Mouse (Mus musculus): ENCODE measurements at regions not wholly inside any gene's neighbourhood (a gene's known extent, or its start where the extent isn't known, plus 50 kb on each side); places are given as distances from the start of the nearest gene placed in this dataset.

DNA sequence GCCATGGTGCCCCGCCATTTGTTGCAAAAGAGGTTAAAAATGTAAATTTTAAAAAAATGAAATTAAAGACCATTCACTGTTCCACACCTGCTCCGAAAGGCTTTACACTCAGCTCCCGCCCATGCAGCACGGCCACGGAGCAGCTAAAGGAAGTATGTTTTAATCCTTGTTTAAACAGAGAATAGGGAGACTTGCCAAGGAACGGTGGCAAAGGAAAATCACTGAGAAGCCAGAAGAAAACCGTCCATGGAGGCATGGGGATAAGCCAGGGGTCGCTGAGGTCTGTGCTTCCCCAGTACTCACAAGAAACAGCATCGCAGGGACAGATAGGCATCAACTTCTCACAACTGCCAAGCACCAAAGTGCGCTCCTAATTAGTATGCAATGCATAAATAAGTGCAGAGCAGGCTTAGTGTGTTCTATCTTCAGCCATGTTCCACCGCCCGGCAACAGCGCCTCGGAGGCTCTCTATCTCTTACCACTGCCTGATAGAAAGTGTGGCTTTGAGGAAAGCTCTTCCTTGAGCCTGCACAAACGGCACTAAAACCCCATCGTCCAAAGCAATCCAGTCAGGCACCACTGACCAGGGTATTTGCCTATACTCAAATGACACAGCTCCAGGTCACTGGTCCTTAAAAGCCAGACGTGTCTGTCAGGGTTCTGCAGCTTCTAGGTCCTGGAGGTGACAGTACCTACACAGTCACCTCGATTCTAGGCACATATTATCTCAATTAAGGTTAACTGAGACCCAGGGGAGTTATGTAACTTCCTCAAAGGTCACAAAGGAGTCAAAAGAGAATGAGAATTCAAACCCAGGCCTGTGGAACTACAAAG, 196.8 kb upstream of the Smim15 start:
- TF ChIP-seq POLR2A (IDR thresholded peaks at IDR 0.05; ENCODE audit: borderline replicate concordance, insufficient read depth, low read length) (no peak), CTCF (IDR thresholded peaks at IDR 0.05; ENCODE audit: borderline replicate concordance, insufficient read depth, low read depth, low read length) (no peak)
- DNase-seq = no peak

DNA sequence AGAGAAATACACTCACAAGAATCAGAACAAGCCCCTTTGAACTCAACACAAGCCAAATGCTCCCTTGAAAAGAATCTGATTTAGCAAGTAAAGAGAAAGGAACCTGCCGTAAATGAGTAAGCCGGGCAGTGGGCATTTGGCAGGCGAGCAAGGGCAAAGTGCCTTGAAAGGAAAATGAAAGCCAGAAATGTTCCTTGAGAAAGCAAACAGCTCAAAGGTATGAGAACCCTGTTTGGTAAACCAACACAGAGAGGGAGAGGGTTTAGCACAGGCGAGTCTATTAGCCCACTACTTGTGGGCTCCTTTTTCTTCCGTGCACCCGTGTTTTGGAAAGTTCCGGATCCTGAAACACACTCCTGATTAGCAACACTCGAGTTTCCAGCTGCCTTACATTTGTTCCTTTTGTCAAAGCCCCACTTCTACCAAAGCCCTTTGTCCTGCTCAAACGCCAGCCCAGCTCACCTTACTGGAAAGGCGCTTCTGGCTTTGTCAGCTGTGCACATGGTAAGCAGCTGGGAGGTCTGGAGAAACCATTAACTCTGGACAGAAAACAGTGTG, 197.5 kb upstream of the Smim15 start:
- no peak overlapping the region for H3K27ac ChIP-seq (ENCODE audit: insufficient read depth, low read length)
- no peak for DNase-seq
- 42% methylated on average over 10 of the region's 10 CpGs for WGBS
- H3K4me3 ChIP-seq (replicated peaks; ENCODE audit: insufficient read depth, low read depth, low read length) = no peak overlapping the region
- no peaks in the 10 kb centered on the region for H3K27me3 ChIP-seq (ENCODE audit: control insufficient read depth, insufficient read depth, low read length)
- TF ChIP-seq POLR2A (IDR thresholded peaks at IDR 0.05; ENCODE audit: borderline replicate concordance, insufficient read depth, low read length) (no peak), CTCF (IDR thresholded peaks at IDR 0.05; ENCODE audit: borderline replicate concordance, insufficient read depth, low read depth, low read length) (no peak)
- no peaks in the 10 kb centered on the region for H3K4me1 ChIP-seq (ENCODE audit: control insufficient read depth, insufficient read depth, low read length)

More for the DNA sequence above, 196.8 kb upstream of the Smim15 start:
- WGBS = 31% methylated on average over 18 of the region's 18 CpGs
- H3K4me1 ChIP-seq (ENCODE audit: control insufficient read depth, insufficient read depth, low read length) = no peaks in the 10 kb centered on the region
- H3K4me3 ChIP-seq (replicated peaks; ENCODE audit: insufficient read depth, low read depth, low read length) = no peak overlapping the region
- H3K27ac ChIP-seq (ENCODE audit: insufficient read depth, low read length) = no peak overlapping the region
- H3K27me3 ChIP-seq (ENCODE audit: control insufficient read depth, insufficient read depth, low read length) = no peaks in the 10 kb centered on the region

DNA sequence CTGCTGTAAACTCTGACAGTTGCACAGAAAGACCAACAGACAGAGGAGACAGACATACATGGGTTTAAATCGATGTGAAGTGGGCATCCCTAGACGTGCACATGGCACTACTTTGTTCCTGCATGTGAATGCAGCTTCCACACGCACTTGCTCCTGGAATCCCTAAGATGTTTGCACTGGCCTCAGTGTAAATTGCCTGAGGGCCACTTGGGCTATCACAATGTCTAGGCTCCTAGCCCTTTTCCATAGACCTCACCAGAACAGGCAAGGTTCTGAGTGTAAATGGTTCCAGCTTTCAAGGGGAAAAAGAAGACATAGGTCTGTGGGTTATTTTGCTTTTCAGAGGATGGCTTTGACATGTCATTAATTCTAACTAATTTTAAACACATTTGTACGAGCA, 198.4 kb upstream of the Smim15 start:
- no peak for DNase-seq
- Histone ChIP-seq H3K27ac (ENCODE audit: insufficient read depth, low read length) (no peak overlapping the region), H3K4me1 (ENCODE audit: control insufficient read depth, insufficient read depth, low read length) (no peaks in the 10 kb centered on the region), H3K4me3 (replicated peaks; ENCODE audit: insufficient read depth, low read depth, low read length) (no peak overlapping the region), H3K27me3 (ENCODE audit: control insufficient read depth, insufficient read depth, low read length) (no peaks in the 10 kb centered on the region)
- 81% methylated on average over 4 of the region's 4 CpGs for WGBS
- TF ChIP-seq CTCF (IDR thresholded peaks at IDR 0.05; ENCODE audit: borderline replicate concordance, insufficient read depth, low read depth, low read length) = no peak
- TF ChIP-seq POLR2A (IDR thresholded peaks at IDR 0.05; ENCODE audit: borderline replicate concordance, insufficient read depth, low read length) = no peak

DNA sequence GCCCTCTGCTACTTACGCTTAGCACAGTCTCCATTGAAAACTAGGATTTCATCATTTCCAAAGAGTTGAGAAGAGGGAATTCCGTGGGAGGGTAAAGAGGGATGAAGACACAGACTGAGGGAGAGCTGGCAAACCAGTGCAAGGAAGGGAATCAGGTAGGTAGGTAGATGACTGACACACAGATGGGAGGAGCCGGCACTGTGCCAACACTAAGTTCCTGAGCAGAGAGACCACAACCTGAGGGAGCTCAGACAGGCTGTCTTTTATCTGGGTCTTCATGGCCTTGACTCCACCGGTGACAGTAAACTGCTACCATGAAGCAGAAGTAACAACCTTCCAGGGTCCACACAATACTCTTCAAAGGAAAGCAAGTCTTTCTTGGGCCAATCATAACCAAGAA, 200.2 kb upstream of the Smim15 start:
- DNase-seq = no peak
- Histone ChIP-seq H3K27ac (ENCODE audit: insufficient read depth, low read length) (no peak overlapping the region), H3K4me1 (ENCODE audit: control insufficient read depth, insufficient read depth, low read length) (no peaks in the 10 kb centered on the region), H3K4me3 (replicated peaks; ENCODE audit: insufficient read depth, low read depth, low read length) (no peak overlapping the region), H3K27me3 (ENCODE audit: control insufficient read depth, insufficient read depth, low read length) (no peaks in the 10 kb centered on the region)
- no peak for TF ChIP-seq POLR2A (IDR thresholded peaks at IDR 0.05; ENCODE audit: borderline replicate concordance, insufficient read depth, low read length)
- no peak for TF ChIP-seq CTCF (IDR thresholded peaks at IDR 0.05; ENCODE audit: borderline replicate concordance, insufficient read depth, low read depth, low read length)
- WGBS = 91% methylated on average over 4 of the region's 4 CpGs

DNA sequence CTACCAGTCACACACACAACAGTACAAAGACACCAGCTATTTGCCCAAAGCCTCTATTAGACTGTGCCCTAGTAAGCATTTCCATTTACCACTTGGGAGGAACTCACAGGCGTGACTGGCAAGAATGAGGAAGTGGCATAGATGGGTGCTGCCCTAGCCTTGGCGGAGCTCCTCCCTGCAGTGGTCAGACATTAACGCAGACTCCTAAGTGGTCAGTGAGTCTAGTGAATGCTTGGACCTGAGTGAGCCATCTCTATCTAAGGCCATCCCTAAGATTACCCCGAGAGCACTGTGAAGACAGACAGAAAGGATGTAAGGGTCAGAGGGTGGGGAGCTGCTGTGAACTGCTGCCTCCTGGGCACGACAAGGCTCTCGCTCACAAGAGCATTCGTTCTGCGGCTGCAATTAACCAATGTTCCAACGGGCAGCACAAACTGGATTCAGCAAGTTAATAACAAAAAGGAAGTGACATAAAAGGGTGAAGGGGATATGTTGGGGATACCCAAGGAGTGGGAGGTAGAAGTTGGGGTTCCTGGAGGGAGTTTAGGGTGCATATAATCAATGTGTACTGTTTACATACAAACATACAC, 206.0 kb upstream of the Smim15 start:
- H3K27ac ChIP-seq (ENCODE audit: insufficient read depth, low read length) = no peak overlapping the region
- WGBS = 92% methylated on average over 9 of the region's 9 CpGs
- TF ChIP-seq CTCF (IDR thresholded peaks at IDR 0.05; ENCODE audit: borderline replicate concordance, insufficient read depth, low read depth, low read length) (no peak), POLR2A (IDR thresholded peaks at IDR 0.05; ENCODE audit: borderline replicate concordance, insufficient read depth, low read length) (no peak)

DNA sequence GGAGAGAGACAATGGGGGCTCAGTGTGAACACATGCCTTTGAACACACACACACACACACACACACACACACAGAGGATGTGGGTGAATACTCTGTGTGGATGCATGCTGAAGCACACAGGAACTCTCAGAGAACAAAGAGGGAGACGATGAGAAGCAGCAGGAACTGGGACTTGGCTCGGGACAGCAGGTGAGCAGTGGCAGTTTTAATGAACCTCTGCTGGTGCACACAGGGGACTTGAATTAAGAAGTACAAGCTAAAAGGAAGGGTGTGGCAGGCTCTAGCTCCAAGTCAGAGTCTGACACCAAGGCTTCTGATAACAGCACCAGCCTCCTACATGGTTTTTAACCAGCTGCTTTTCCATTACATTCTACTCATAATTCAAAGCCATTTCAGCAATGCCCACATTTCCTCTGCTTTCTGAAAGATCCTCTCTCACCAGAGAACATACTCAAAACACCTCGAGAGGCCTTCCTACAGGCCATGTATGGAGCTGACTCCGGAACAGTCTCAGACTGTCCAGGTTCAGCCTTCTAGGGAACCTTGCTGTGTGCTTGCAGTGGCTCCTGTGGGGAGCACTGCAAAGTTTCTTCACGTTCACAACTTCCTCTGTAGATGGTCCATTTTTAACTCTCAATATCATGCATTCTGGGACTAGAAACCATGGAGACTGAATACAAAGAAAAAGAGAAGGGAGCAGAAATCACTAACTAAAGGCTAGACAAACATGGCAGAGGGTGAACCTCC, 206.9 kb upstream of the Smim15 start:
- WGBS = 53% methylated on average over 5 of the region's 5 CpGs
- TF ChIP-seq POLR2A (IDR thresholded peaks at IDR 0.05; ENCODE audit: borderline replicate concordance, insufficient read depth, low read length) (no peak), CTCF (IDR thresholded peaks at IDR 0.05; ENCODE audit: borderline replicate concordance, insufficient read depth, low read depth, low read length) (no peak)
- Histone ChIP-seq H3K27ac (ENCODE audit: insufficient read depth, low read length) (no peak overlapping the region), H3K27me3 (ENCODE audit: control insufficient read depth, insufficient read depth, low read length) (no peaks in the 10 kb centered on the region), H3K4me3 (replicated peaks; ENCODE audit: insufficient read depth, low read depth, low read length) (no peak overlapping the region), H3K4me1 (ENCODE audit: control insufficient read depth, insufficient read depth, low read length) (no peaks in the 10 kb centered on the region)
- DNase-seq = no peak

More for the DNA sequence above, 206.0 kb upstream of the Smim15 start:
- no peak overlapping the region for H3K4me3 ChIP-seq (replicated peaks; ENCODE audit: insufficient read depth, low read depth, low read length)
- DNase-seq = no peak
- H3K27me3 ChIP-seq (ENCODE audit: control insufficient read depth, insufficient read depth, low read length) = no peaks in the 10 kb centered on the region
- H3K4me1 ChIP-seq (ENCODE audit: control insufficient read depth, insufficient read depth, low read length) = no peaks in the 10 kb centered on the region

DNA sequence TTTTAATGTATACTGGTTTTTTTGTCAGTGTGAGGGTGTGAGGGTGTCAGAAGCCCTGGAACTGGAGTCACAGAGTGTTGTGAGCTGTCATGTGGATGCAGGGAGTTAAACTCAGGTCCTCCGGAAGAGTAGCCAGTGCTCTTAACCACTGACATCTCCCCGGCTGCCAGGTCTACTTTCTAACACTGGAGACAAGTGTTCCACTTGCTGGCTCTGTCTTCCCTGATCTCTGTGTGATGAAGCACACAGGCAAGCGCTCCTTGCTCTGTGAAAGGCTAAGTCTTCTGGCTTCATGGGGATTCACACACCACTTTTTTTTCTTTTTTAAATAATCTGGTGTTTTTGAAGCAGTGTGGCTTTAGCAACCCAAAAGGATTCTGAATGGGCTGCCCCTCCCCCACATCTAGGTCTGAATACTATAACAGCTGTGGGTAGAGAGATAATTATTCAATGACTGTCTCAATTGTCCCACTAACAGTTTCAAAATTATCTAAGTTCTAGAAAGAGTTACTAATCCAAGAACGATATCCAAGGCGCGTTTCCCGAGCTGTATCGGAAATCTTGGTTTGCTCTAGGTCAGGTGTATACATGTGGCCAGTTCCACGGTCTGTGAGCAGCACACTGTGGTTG, 208.4 kb upstream of the Smim15 start:
- Histone ChIP-seq H3K27ac (ENCODE audit: insufficient read depth, low read length) (no peak overlapping the region), H3K4me3 (replicated peaks; ENCODE audit: insufficient read depth, low read depth, low read length) (no peak overlapping the region), H3K27me3 (ENCODE audit: control insufficient read depth, insufficient read depth, low read length) (no peaks in the 10 kb centered on the region), H3K4me1 (ENCODE audit: control insufficient read depth, insufficient read depth, low read length) (no peaks in the 10 kb centered on the region; the same call in 1 of the 2 replicates)
- DNase-seq = no peak
- no peak for TF ChIP-seq POLR2A (IDR thresholded peaks at IDR 0.05; ENCODE audit: borderline replicate concordance, insufficient read depth, low read length)
- no peak for TF ChIP-seq CTCF (IDR thresholded peaks at IDR 0.05; ENCODE audit: borderline replicate concordance, insufficient read depth, low read depth, low read length)
- 69% methylated on average over 9 of the region's 9 CpGs for WGBS

Data from cerebellum, adult 2 months (tissue).